Mouse (Mus musculus): ENCODE measurements around the gene Nhej1. TPM values are rescaled to one million over a fixed set of nuclear protein-coding genes. Genes with fewer than 3 reads are reported as not detected.

The Nhej1 gene
- total RNA-seq, 2 experiments from 2014 or later = 6.5 to 8.2 TPM

GRCm38 (mm10) chr1:74941651-74942360 is 183.2 kb downstream of the Nhej1 start:
- no peak for ATAC-seq (ENCODE audit: poor library complexity, severe bottlenecking)

GRCm38 (mm10) chr1:74939762-74940161 is 185.2 kb downstream of the Nhej1 start:
- no peak for ATAC-seq (ENCODE audit: poor library complexity, severe bottlenecking)

GRCm38 (mm10) chr1:74936221-74936830 is 188.7 kb downstream of the Nhej1 start:
- ATAC-seq (ENCODE audit: poor library complexity, severe bottlenecking) = no peak

GRCm38 (mm10) chr1:74935402-74935801 is 189.6 kb downstream of the Nhej1 start, which contains the start of gene Cfap65:
Gene Cfap65 (minus strand): TSS chr1:74935599.
- no peak for ATAC-seq (ENCODE audit: poor library complexity, severe bottlenecking)

- no peak for ATAC-seq (ENCODE audit: poor library complexity, severe bottlenecking)
Observed at GRCm38 (mm10) chr1:74927621-74928296, 197.2 kb downstream of the Nhej1 start.

- ATAC-seq (ENCODE audit: poor library complexity, severe bottlenecking) = no peak
Observed at GRCm38 (mm10) chr1:74926721-74927120, 198.3 kb downstream of the Nhej1 start.

GRCm38 (mm10) chr1:74924464-74924863 is 200.5 kb downstream of the Nhej1 start:
- ATAC-seq (ENCODE audit: poor library complexity, severe bottlenecking) = no peak

Other genes with a start within 250 kb of the Nhej1 start
- gene Fev, start 239.8 kb downstream of the Nhej1 start, total RNA-seq (2015) = not detected in 2 replicates
- not detected in 2 replicates for gene Fev, start 239.8 kb downstream of the Nhej1 start, total RNA-seq (2017)
- not detected in 2 replicates for gene Cryba2, start 232.1 kb downstream of the Nhej1 start, total RNA-seq (2015)
- gene Cryba2, start 232.1 kb downstream of the Nhej1 start, total RNA-seq (2017) = not detected in 2 replicates
- not detected in 2 replicates for gene Cfap65, start 189.6 kb downstream of the Nhej1 start, total RNA-seq (2015)
- not detected in 2 replicates for gene Cfap65, start 189.6 kb downstream of the Nhej1 start, total RNA-seq (2017)
- 0.11 TPM in 1 of 2 replicates, not detected in the other for gene Ihh, start 173.5 kb downstream of the Nhej1 start, total RNA-seq (2015)
- not detected in 2 replicates for gene Ihh, start 173.5 kb downstream of the Nhej1 start, total RNA-seq (2017)
- 0.31 TPM in 1 of 2 replicates, not detected in the other for gene Slc23a3, start 8.7 kb upstream of the Nhej1 start, total RNA-seq (2015)
- not detected in 2 replicates for gene Slc23a3, start 8.7 kb upstream of the Nhej1 start, total RNA-seq (2017)
- gene Cnppd1, start 17.5 kb upstream of the Nhej1 start, total RNA-seq (2015) = 31.1 and 32.0 TPM in 2 replicates
- gene Cnppd1, start 17.5 kb upstream of the Nhej1 start, total RNA-seq (2017) = 50.6 and 74.5 TPM in 2 replicates
- 34.9 and 37.0 TPM in 2 replicates for gene Retreg2, start 17.6 kb upstream of the Nhej1 start, total RNA-seq (2015)
- gene Retreg2, start 17.6 kb upstream of the Nhej1 start, total RNA-seq (2017) = 34.8 and 35.9 TPM in 2 replicates
- gene Zfand2b, start 43.4 kb upstream of the Nhej1 start, total RNA-seq (2015) = 36.3 and 39.0 TPM in 2 replicates
- gene Zfand2b, start 43.4 kb upstream of the Nhej1 start, total RNA-seq (2017) = 44.0 and 47.4 TPM in 2 replicates
- gene Abcb6, start 55.2 kb upstream of the Nhej1 start, total RNA-seq (2015) = 2.5 and 4.0 TPM in 2 replicates
- gene Abcb6, start 55.2 kb upstream of the Nhej1 start, total RNA-seq (2017) = 3.6 and 5.3 TPM in 2 replicates
- gene Ankzf1, start 67.0 kb upstream of the Nhej1 start, total RNA-seq (2015) = 6.2 and 7.6 TPM in 2 replicates
- gene Ankzf1, start 67.0 kb upstream of the Nhej1 start, total RNA-seq (2017) = 24.5 and 24.6 TPM in 2 replicates
- 26.7 and 34.8 TPM in 2 replicates for gene Atg9a, start 67.0 kb upstream of the Nhej1 start, total RNA-seq (2015)
- gene Atg9a, start 67.0 kb upstream of the Nhej1 start, total RNA-seq (2017) = 12.8 and 21.3 TPM in 2 replicates
- 7.5 and 8.2 TPM in 2 replicates for gene Glb1l, start 85.6 kb upstream of the Nhej1 start, total RNA-seq (2015)
- gene Glb1l, start 85.6 kb upstream of the Nhej1 start, total RNA-seq (2017) = 6.7 and 12.2 TPM in 2 replicates
- gene Stk16, start 85.6 kb upstream of the Nhej1 start, total RNA-seq (2015) = 99.9 and 101 TPM in 2 replicates
- gene Stk16, start 85.6 kb upstream of the Nhej1 start, total RNA-seq (2017) = 71.1 and 84.6 TPM in 2 replicates
- 373 and 391 TPM in 2 replicates for gene Tuba4a, start 94.7 kb upstream of the Nhej1 start, total RNA-seq (2015)
- 160 and 168 TPM in 2 replicates for gene Tuba4a, start 94.7 kb upstream of the Nhej1 start, total RNA-seq (2017)
- not detected in 2 replicates for gene A630095N17Rik, start 106.9 kb upstream of the Nhej1 start, total RNA-seq (2015)
- gene A630095N17Rik, start 106.9 kb upstream of the Nhej1 start, total RNA-seq (2017) = not detected in 2 replicates
- 1.9 and 2.6 TPM in 2 replicates for gene Dnajb2, start 111.2 kb upstream of the Nhej1 start, total RNA-seq (2015)
- gene Dnajb2, start 111.2 kb upstream of the Nhej1 start, total RNA-seq (2017) = 5.9 and 7.3 TPM in 2 replicates
- not detected in 2 replicates for gene Ptprn, start 139.3 kb upstream of the Nhej1 start, total RNA-seq (2015)
- not detected in 2 replicates for gene Ptprn, start 139.3 kb upstream of the Nhej1 start, total RNA-seq (2017)
- not detected in 2 replicates for gene Resp18, start 153.2 kb upstream of the Nhej1 start, total RNA-seq (2015)
- gene Resp18, start 153.2 kb upstream of the Nhej1 start, total RNA-seq (2017) = not detected in 2 replicates
- gene Dnpep, start 192.8 kb upstream of the Nhej1 start, total RNA-seq (2015) = 26.2 and 32.0 TPM in 2 replicates
- 31.1 and 35.9 TPM in 2 replicates for gene Dnpep, start 192.8 kb upstream of the Nhej1 start, total RNA-seq (2017)
- gene Des, start 235.1 kb upstream of the Nhej1 start, total RNA-seq (2015) = not detected in 2 replicates
- not detected in 2 replicates for gene Des, start 235.1 kb upstream of the Nhej1 start, total RNA-seq (2017)

All from megakaryocyte, adult 5-6 weeks (primary cell).